Mouse (Mus musculus) CD8-positive naive resting alpha-beta T cell, adult 2 months (primary cell): ENCODE data around the gene Elmo1.
A peak's percentile ranks its signal among the peaks of the same experiment; 100 is the strongest.

Experiments used
- DNase-seq, 2 experiments: peaks; one replicate each; pipeline ENCODE4 v3.0.0; 2022; ENCODE audit warnings: low read depth in 2 of 2, low spot score in 2 of 2

The Elmo1 gene

GRCm38 (mm10) chr13:20257562-20258525 is 167.4 kb downstream of the Elmo1 start:
- no peak for DNase-seq

- peak in 1 of 2 experiments; percentile 5 for DNase-seq
Measured at GRCm38 (mm10) chr13:20263173-20263572, 172.8 kb downstream of the Elmo1 start.

- DNase-seq = no peak
Measured at GRCm38 (mm10) chr13:20270148-20270547, 179.8 kb downstream of the Elmo1 start.

- DNase-seq = no peak
Measured at GRCm38 (mm10) chr13:20271799-20272198, 181.4 kb downstream of the Elmo1 start.

GRCm38 (mm10) chr13:20272562-20272961 is 182.2 kb downstream of the Elmo1 start:
- no peak for DNase-seq

GRCm38 (mm10) chr13:20279889-20280288 is 189.5 kb downstream of the Elmo1 start:
- no peak for DNase-seq

- no peak for DNase-seq
Measured at GRCm38 (mm10) chr13:20283891-20284290, 193.5 kb downstream of the Elmo1 start.

GRCm38 (mm10) chr13:20286680-20287079 is 196.3 kb downstream of the Elmo1 start:
- no peak for DNase-seq

- DNase-seq = no peak
Measured at GRCm38 (mm10) chr13:20288393-20288792, 198.0 kb downstream of the Elmo1 start.

GRCm38 (mm10) chr13:20290412-20290811 is 200.0 kb downstream of the Elmo1 start:
- no peak for DNase-seq

- DNase-seq = peak; percentile 7 to 20
Measured at GRCm38 (mm10) chr13:20292348-20292747, 202.0 kb downstream of the Elmo1 start.

GRCm38 (mm10) chr13:20295278-20295970 is 205.0 kb downstream of the Elmo1 start:
- no peak for DNase-seq

- DNase-seq = peak; percentile 6 to 21
Measured at GRCm38 (mm10) chr13:20297841-20298240, 207.4 kb downstream of the Elmo1 start.

- DNase-seq = no peak
Measured at GRCm38 (mm10) chr13:20299424-20299823, 209.0 kb downstream of the Elmo1 start.

- no peak for DNase-seq
Measured at GRCm38 (mm10) chr13:20300052-20300564, 209.7 kb downstream of the Elmo1 start.

GRCm38 (mm10) chr13:20300626-20301025 is 210.2 kb downstream of the Elmo1 start:
- no peak for DNase-seq

GRCm38 (mm10) chr13:20301760-20302159 is 211.4 kb downstream of the Elmo1 start:
- no peak for DNase-seq

- no peak for DNase-seq
Measured at GRCm38 (mm10) chr13:20305621-20306020, 215.2 kb downstream of the Elmo1 start.

- no peak for DNase-seq
Measured at GRCm38 (mm10) chr13:20306180-20307177, 216.1 kb downstream of the Elmo1 start.

- DNase-seq = no peak
Measured at GRCm38 (mm10) chr13:20307381-20307780, 217.0 kb downstream of the Elmo1 start.

- peak; percentile 54 to 61 for DNase-seq
Measured at GRCm38 (mm10) chr13:20311612-20312011, 221.2 kb downstream of the Elmo1 start.
